In genomic region chr7:133323955-133324354, GRCm38 (mm10) we compare ENCODE assay signal across 20 mouse cellular contexts.
DNase-seq lines count a peak whose midpoint lies in the region; ATAC-seq and TF ChIP-seq lines count a peak whose summit lies in the region.
"Had no signal": no experiment of that assay in that cellular context is flagged by ENCODE, and none has a peak within 500 bp of the region (broad histone marks: within the 10 kb centered on the region; RNA-seq: fewer than 3 reads in every experiment).

No protein-coding gene starts in this region.

- H3K36me3 ChIP-seq in intestine, postnatal 0 days (ENCODE audit: control insufficient read depth, insufficient read depth), result no peaks in the 10 kb centered on the region
- no peaks in the 10 kb centered on the region for H3K36me3 ChIP-seq in intestine, embryonic 16.5 days (ENCODE audit: control insufficient read depth, insufficient read depth, low read length)
- no peaks in the 10 kb centered on the region for H3K36me3 ChIP-seq in lung, embryonic 15.5 days
- H3K36me3 ChIP-seq in E14TG2a.4 (ENCODE audit: insufficient read depth, low read length), result no peaks in the 10 kb centered on the region
- H3K36me3 ChIP-seq: heart, embryonic 10.5 days; limb, embryonic 15.5 days; midbrain, embryonic 13.5 days had no signal

- no peak overlapping the region for H3K9ac ChIP-seq in intestine, postnatal 0 days (ENCODE audit: low read depth, low read length)
- no peak overlapping the region for H3K9ac ChIP-seq in intestine, embryonic 16.5 days (ENCODE audit: low read depth, low read length)
- H3K9ac ChIP-seq in lung, embryonic 15.5 days, result no peak overlapping the region
- H3K9ac ChIP-seq: limb, embryonic 15.5 days; midbrain, embryonic 13.5 days had no signal

- no peak for DNase-seq in lung, postnatal 4 days
- DNase-seq in Patski (ENCODE audit: low read depth, low spot score), result no peak
- DNase-seq in frontal cortex, postnatal 25 days (ENCODE audit: low spot score in 2 of 2), result no peak
- DNase-seq: adrenal gland, postnatal 25 days; cerebellum, adult 8-10 months; gastrocnemius, postnatal 36 days; heart, postnatal 10 days; kidney, adult 8-10 months; kidney, postnatal 36 days; lung, postnatal 36 days; retina, postnatal 1 day; thymus, postnatal 14 days had no signal

- POLR2A ChIA-PET in Patski (lab: Charles Lee), result no interaction called here

- no peak overlapping the region for H3K4me2 ChIP-seq in intestine, postnatal 0 days (replicated peaks; ENCODE audit: low read depth)
- H3K4me2 ChIP-seq in intestine, embryonic 16.5 days (ENCODE audit: low read depth, low read length), result no peak overlapping the region
- no peak overlapping the region for H3K4me2 ChIP-seq in lung, embryonic 15.5 days
- H3K4me2 ChIP-seq: limb, embryonic 15.5 days; midbrain, embryonic 13.5 days had no signal

- CTCF ChIA-PET in Patski (lab: Charles Lee), result no interaction called here

- peak; percentile 32 for TF ChIP-seq CTCF in intestine, postnatal 0 days (IDR thresholded peaks at IDR 0.05; ENCODE audit: low read depth)
- peak; percentile 14; the same call in 1 of the 2 replicates for TF ChIP-seq CTCF in E14TG2a.4 (conservative IDR thresholded peaks at IDR 0.05; ENCODE audit: low read length)
- TF ChIP-seq CTCF in Patski (IDR thresholded peaks at IDR 0.05), result peak; percentile 19

- no peak for ATAC-seq in intestine, postnatal 0 days
- ATAC-seq in intestine, embryonic 16.5 days, result no peak
- peak; percentile 51; the same call in 1 of the 2 replicates for ATAC-seq in lung, embryonic 15.5 days (ENCODE audit: borderline replicate concordance, extremely low read depth, low FRiP score, low TSS enrichment)
- ATAC-seq in Patski, result no peak
- ATAC-seq: hindbrain, embryonic 16.5 days; midbrain, embryonic 13.5 days had no signal

- WGBS in intestine, postnatal 0 days, result 76% methylated on average over 3 of the region's 3 CpGs
- WGBS in intestine, embryonic 16.5 days, result 82% methylated on average over 3 of the region's 3 CpGs
- 70% methylated on average over 3 of the region's 3 CpGs for WGBS in lung, embryonic 15.5 days

- no peaks in the 10 kb centered on the region for H3K9me3 ChIP-seq in intestine, postnatal 0 days (ENCODE audit: control insufficient read depth)
- H3K9me3 ChIP-seq in intestine, embryonic 16.5 days (ENCODE audit: control insufficient read depth, low read length), result no peaks in the 10 kb centered on the region
- H3K9me3 ChIP-seq in lung, embryonic 15.5 days, result no peaks in the 10 kb centered on the region
- H3K9me3 ChIP-seq in E14TG2a.4 (ENCODE audit: low read length), result peaks cover 9% of the 10 kb centered on the region; the same call in 1 of the 2 replicates
- H3K9me3 ChIP-seq: heart, embryonic 10.5 days; limb, embryonic 15.5 days; midbrain, embryonic 13.5 days had no signal

- H3K4me3 ChIP-seq in intestine, postnatal 0 days (ENCODE audit: low read depth, low read length), result no peak overlapping the region
- no peak overlapping the region for H3K4me3 ChIP-seq in intestine, embryonic 16.5 days (ENCODE audit: low read length)
- H3K4me3 ChIP-seq in lung, embryonic 15.5 days, result no peak overlapping the region
- H3K4me3 ChIP-seq in E14TG2a.4 (replicated peaks; ENCODE audit: low read length), result no peak overlapping the region
- H3K4me3 ChIP-seq: heart, embryonic 10.5 days; limb, embryonic 15.5 days; midbrain, embryonic 13.5 days had no signal

- H3K4me1 ChIP-seq in intestine, postnatal 0 days (replicated peaks; ENCODE audit: control insufficient read depth, insufficient read depth, low read length), result no peaks in the 10 kb centered on the region
- no peaks in the 10 kb centered on the region for H3K4me1 ChIP-seq in intestine, embryonic 16.5 days (ENCODE audit: control insufficient read depth, insufficient read depth, low read length)
- no peaks in the 10 kb centered on the region for H3K4me1 ChIP-seq in lung, embryonic 15.5 days
- no peaks in the 10 kb centered on the region for H3K4me1 ChIP-seq in E14TG2a.4 (replicated peaks; ENCODE audit: low read depth, low read length)
- H3K4me1 ChIP-seq: heart, embryonic 10.5 days; limb, embryonic 15.5 days; midbrain, embryonic 13.5 days had no signal

- no peaks in the 10 kb centered on the region for H3K27me3 ChIP-seq in intestine, postnatal 0 days (replicated peaks; ENCODE audit: control insufficient read depth, insufficient read depth, low read length)
- no peaks in the 10 kb centered on the region for H3K27me3 ChIP-seq in intestine, embryonic 16.5 days (replicated peaks; ENCODE audit: control insufficient read depth, insufficient read depth, low read length)
- no peaks in the 10 kb centered on the region for H3K27me3 ChIP-seq in lung, embryonic 15.5 days
- H3K27me3 ChIP-seq in E14TG2a.4 (ENCODE audit: insufficient read depth, low read length) (peaks cover under 1% of the 10 kb centered on the region; the same call in 1 of the 2 replicates), Patski (no peaks in the 10 kb centered on the region)
- H3K27me3 ChIP-seq: limb, embryonic 15.5 days; midbrain, embryonic 13.5 days had no signal

- in situ Hi-C loops in Patski (cut with MboI; ENCODE audit: low pct_unique_long_range_greater_than_20kb), result no loop called here

- H3K27ac ChIP-seq in intestine, postnatal 0 days (ENCODE audit: low read depth, low read length), result no peak overlapping the region
- no peak overlapping the region for H3K27ac ChIP-seq in intestine, embryonic 16.5 days (ENCODE audit: low read length)
- no peak overlapping the region for H3K27ac ChIP-seq in lung, embryonic 15.5 days
- H3K27ac ChIP-seq: heart, embryonic 10.5 days; limb, embryonic 15.5 days; midbrain, embryonic 13.5 days had no signal
